Mouse (Mus musculus): Measurements from ENCODE around the gene Hdhd5. TPM values are rescaled to one million over a fixed set of nuclear protein-coding genes. Genes with fewer than 3 reads are reported as not detected.
A peak's percentile ranks its signal among the peaks of the same experiment; 100 is the strongest.

Hdhd5 gene
- polyA plus RNA-seq, 1 experiment, result 33.0 TPM

- Histone ChIP-seq H3K27ac (ENCODE audit: control insufficient read depth, insufficient read depth, low read depth, low read length) (no peak overlapping the region), H3K4me3 (ENCODE audit: control insufficient read depth, low read depth, low read length) (no peak overlapping the region), H3K4me1 (ENCODE audit: control insufficient read depth, insufficient read depth, low read length) (peaks cover 4% of the 10 kb centered on the region), H3K27me3 (ENCODE audit: control insufficient read depth, insufficient read depth, low read length) (no peaks in the 10 kb centered on the region), H3K36me3 (ENCODE audit: control insufficient read depth, insufficient read depth, low read length) (no peaks in the 10 kb centered on the region)
- TF ChIP-seq CTCF (IDR thresholded peaks at IDR 0.05; ENCODE audit: control insufficient read depth, insufficient read depth, insufficient replicate concordance, low read depth, low read length) (no peak), POLR2A (IDR thresholded peaks at IDR 0.05; ENCODE audit: control insufficient read depth, low read depth, low read length) (no peak)
Measured at GRCm38 (mm10) chr6:120532594-120532993, 1.5 kb upstream of the Hdhd5 start.

- H3K36me3 ChIP-seq (ENCODE audit: control insufficient read depth, insufficient read depth, low read length), result no peaks in the 10 kb centered on the region
- TF ChIP-seq CTCF (IDR thresholded peaks at IDR 0.05; ENCODE audit: control insufficient read depth, insufficient read depth, insufficient replicate concordance, low read depth, low read length) (no peak), POLR2A (IDR thresholded peaks at IDR 0.05; ENCODE audit: control insufficient read depth, low read depth, low read length) (no peak)
- H3K27me3 ChIP-seq (ENCODE audit: control insufficient read depth, insufficient read depth, low read length), result no peaks in the 10 kb centered on the region
- no peak overlapping the region for H3K4me3 ChIP-seq (ENCODE audit: control insufficient read depth, low read depth, low read length)
- H3K4me1 ChIP-seq (ENCODE audit: control insufficient read depth, insufficient read depth, low read length), result peaks cover 4% of the 10 kb centered on the region
- H3K27ac ChIP-seq (ENCODE audit: control insufficient read depth, insufficient read depth, low read depth, low read length), result no peak overlapping the region
Measured at GRCm38 (mm10) chr6:120529123-120529522, 2.0 kb downstream of the Hdhd5 start.

- H3K4me1 ChIP-seq (ENCODE audit: control insufficient read depth, insufficient read depth, low read length), result no peaks in the 10 kb centered on the region; the same call in 1 of the 2 replicates
- no peaks in the 10 kb centered on the region for H3K27me3 ChIP-seq (ENCODE audit: control insufficient read depth, insufficient read depth, low read length)
- H3K27ac ChIP-seq (ENCODE audit: control insufficient read depth, insufficient read depth, low read depth, low read length), result no peak overlapping the region
- no peak for TF ChIP-seq CTCF (IDR thresholded peaks at IDR 0.05; ENCODE audit: control insufficient read depth, insufficient read depth, insufficient replicate concordance, low read depth, low read length)
- TF ChIP-seq POLR2A (IDR thresholded peaks at IDR 0.05; ENCODE audit: control insufficient read depth, low read depth, low read length), result no peak
- H3K4me3 ChIP-seq (ENCODE audit: control insufficient read depth, low read depth, low read length), result no peak overlapping the region
- peaks cover 1% of the 10 kb centered on the region; the same call in 1 of the 2 replicates for H3K36me3 ChIP-seq (ENCODE audit: control insufficient read depth, insufficient read depth, low read length)
Measured at GRCm38 (mm10) chr6:120524796-120525195, 6.3 kb downstream of the Hdhd5 start.

GRCm38 (mm10) chr6:120519647-120520046 lies 11.5 kb downstream of the Hdhd5 start:
- Histone ChIP-seq H3K36me3 (ENCODE audit: control insufficient read depth, insufficient read depth, low read length) (peaks cover 1% of the 10 kb centered on the region), H3K4me1 (ENCODE audit: control insufficient read depth, insufficient read depth, low read length) (peaks cover 3% of the 10 kb centered on the region; the same call in 1 of the 2 replicates)
- TF ChIP-seq POLR2A (IDR thresholded peaks at IDR 0.05; ENCODE audit: control insufficient read depth, low read depth, low read length) (no peak), CTCF (IDR thresholded peaks at IDR 0.05; ENCODE audit: control insufficient read depth, insufficient read depth, insufficient replicate concordance, low read depth, low read length) (no peak)

GRCm38 (mm10) chr6:120517311-120517710 lies 13.8 kb downstream of the Hdhd5 start:
- H3K36me3 ChIP-seq (ENCODE audit: control insufficient read depth, insufficient read depth, low read length), result peaks cover 1% of the 10 kb centered on the region
- H3K4me1 ChIP-seq (ENCODE audit: control insufficient read depth, insufficient read depth, low read length), result peaks cover 3% of the 10 kb centered on the region; the same call in 1 of the 2 replicates
- H3K27ac ChIP-seq (ENCODE audit: control insufficient read depth, insufficient read depth, low read depth, low read length), result peak overlapping the region; percentile 73
- no peaks in the 10 kb centered on the region for H3K27me3 ChIP-seq (ENCODE audit: control insufficient read depth, insufficient read depth, low read length)
- no peak overlapping the region for H3K4me3 ChIP-seq (ENCODE audit: control insufficient read depth, low read depth, low read length)
- TF ChIP-seq POLR2A (IDR thresholded peaks at IDR 0.05; ENCODE audit: control insufficient read depth, low read depth, low read length) (no peak), CTCF (IDR thresholded peaks at IDR 0.05; ENCODE audit: control insufficient read depth, insufficient read depth, insufficient replicate concordance, low read depth, low read length) (no peak)

More at GRCm38 (mm10) chr6:120519647-120520046, 11.5 kb downstream of the Hdhd5 start:
- Histone ChIP-seq H3K4me3 (ENCODE audit: control insufficient read depth, low read depth, low read length) (no peak overlapping the region), H3K27me3 (ENCODE audit: control insufficient read depth, insufficient read depth, low read length) (no peaks in the 10 kb centered on the region), H3K27ac (ENCODE audit: control insufficient read depth, insufficient read depth, low read depth, low read length) (no peak overlapping the region)

GRCm38 (mm10) chr6:120516879-120517278 lies 14.2 kb downstream of the Hdhd5 start:
- no peaks in the 10 kb centered on the region for H3K27me3 ChIP-seq (ENCODE audit: control insufficient read depth, insufficient read depth, low read length)
- H3K27ac ChIP-seq (ENCODE audit: control insufficient read depth, insufficient read depth, low read depth, low read length), result peak overlapping the region; percentile 73
- no peak overlapping the region for H3K4me3 ChIP-seq (ENCODE audit: control insufficient read depth, low read depth, low read length)
- peaks cover 1% of the 10 kb centered on the region; the same call in 1 of the 2 replicates for H3K36me3 ChIP-seq (ENCODE audit: control insufficient read depth, insufficient read depth, low read length)
- TF ChIP-seq POLR2A (IDR thresholded peaks at IDR 0.05; ENCODE audit: control insufficient read depth, low read depth, low read length) (no peak), CTCF (IDR thresholded peaks at IDR 0.05; ENCODE audit: control insufficient read depth, insufficient read depth, insufficient replicate concordance, low read depth, low read length) (no peak)
- H3K4me1 ChIP-seq (ENCODE audit: control insufficient read depth, insufficient read depth, low read length), result peaks cover 3% of the 10 kb centered on the region; the same call in 1 of the 2 replicates

- Histone ChIP-seq H3K27ac (ENCODE audit: control insufficient read depth, insufficient read depth, low read depth, low read length) (peak overlapping the region; percentile 73; the same call in 1 of the 2 replicates), H3K36me3 (ENCODE audit: control insufficient read depth, insufficient read depth, low read length) (peaks cover 1% of the 10 kb centered on the region; the same call in 1 of the 2 replicates)
Measured at GRCm38 (mm10) chr6:120516422-120516821, 14.7 kb downstream of the Hdhd5 start.

More at GRCm38 (mm10) chr6:120516422-120516821, 14.7 kb downstream of the Hdhd5 start:
- Histone ChIP-seq H3K27me3 (ENCODE audit: control insufficient read depth, insufficient read depth, low read length) (no peaks in the 10 kb centered on the region), H3K4me3 (ENCODE audit: control insufficient read depth, low read depth, low read length) (no peak overlapping the region), H3K4me1 (ENCODE audit: control insufficient read depth, insufficient read depth, low read length) (peaks cover 3% of the 10 kb centered on the region; the same call in 1 of the 2 replicates)
- TF ChIP-seq POLR2A (IDR thresholded peaks at IDR 0.05; ENCODE audit: control insufficient read depth, low read depth, low read length) (no peak), CTCF (IDR thresholded peaks at IDR 0.05; ENCODE audit: control insufficient read depth, insufficient read depth, insufficient replicate concordance, low read depth, low read length) (no peak)

Data from testis, adult 2 months (tissue).